Mouse (Mus musculus): ENCODE measurements around the gene Slc22a13. TPM values are rescaled to one million over a fixed set of nuclear protein-coding genes. Genes with fewer than 3 reads are reported as not detected.

The Slc22a13 gene
- total RNA-seq, 2 experiments from 2014 or later = 0.23 TPM; not detected in 1

GRCm38 (mm10) chr9:119192202-119192990, 16.5 kb downstream of the Slc22a13 start:
- intact Hi-C loops (cut with DNase I) = no loop called here
- Histone ChIP-seq H3K27ac (no peak overlapping the region), H3K4me3 (no peak overlapping the region)
- peak; percentile 31 to 43 for DNase-seq (ENCODE audit: extremely low spot score in 1 of 2, low spot score in 2 of 2)
- TF ChIP-seq CTCF (IDR thresholded peaks at IDR 0.05) = peak; percentile 64

- H3K27ac ChIP-seq = no peak overlapping the region
- no peak for TF ChIP-seq CTCF (IDR thresholded peaks at IDR 0.05)
- H3K4me3 ChIP-seq = no peak overlapping the region
- no peak for DNase-seq (ENCODE audit: extremely low spot score in 1 of 2, low spot score in 2 of 2)
- intact Hi-C loops (cut with DNase I) = no loop called here
Observed at GRCm38 (mm10) chr9:119181241-119181728, 27.6 kb downstream of the Slc22a13 start.

DNA sequence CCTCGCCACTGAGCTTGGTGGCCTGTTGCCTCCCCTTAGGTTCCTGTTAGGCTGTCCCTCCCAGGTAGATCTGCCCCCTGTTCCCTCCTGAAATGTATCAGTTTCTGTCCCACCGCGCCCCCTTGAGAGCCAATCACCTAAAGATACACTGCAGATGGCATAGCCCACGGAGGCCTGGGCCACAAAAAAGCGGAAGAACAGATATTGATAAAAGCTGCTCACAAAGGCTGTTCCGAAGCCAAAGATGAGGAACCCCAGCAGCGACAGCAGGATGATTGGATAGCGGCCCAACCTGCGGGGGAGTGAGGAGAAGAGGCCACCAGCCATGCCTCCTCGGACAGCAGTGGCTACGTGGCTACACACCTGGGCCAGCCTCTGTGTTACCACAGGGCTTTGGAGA, 29.6 kb downstream of the Slc22a13 start:
- no peak for TF ChIP-seq CTCF (IDR thresholded peaks at IDR 0.05)
- intact Hi-C loops (cut with DNase I) = no loop called here
- no peak for DNase-seq (ENCODE audit: extremely low spot score in 1 of 2, low spot score in 2 of 2)
- Histone ChIP-seq H3K4me3 (no peak overlapping the region), H3K27ac (no peak overlapping the region)

GRCm38 (mm10) chr9:119167608-119168007, 41.3 kb downstream of the Slc22a13 start:
- no peak for TF ChIP-seq CTCF (IDR thresholded peaks at IDR 0.05)
- H3K27ac ChIP-seq = no peak overlapping the region
- no peak for DNase-seq (ENCODE audit: extremely low spot score in 1 of 2, low spot score in 2 of 2)
- H3K4me3 ChIP-seq = no peak overlapping the region
- intact Hi-C loops (cut with DNase I) = no loop called here

GRCm38 (mm10) chr9:119165548-119165947, 43.4 kb downstream of the Slc22a13 start:
- no peak for TF ChIP-seq CTCF (IDR thresholded peaks at IDR 0.05)
- intact Hi-C loops (cut with DNase I) = no loop called here
- Histone ChIP-seq H3K27ac (no peak overlapping the region), H3K4me3 (no peak overlapping the region)
- DNase-seq (ENCODE audit: extremely low spot score in 1 of 2, low spot score in 2 of 2) = no peak

DNA sequence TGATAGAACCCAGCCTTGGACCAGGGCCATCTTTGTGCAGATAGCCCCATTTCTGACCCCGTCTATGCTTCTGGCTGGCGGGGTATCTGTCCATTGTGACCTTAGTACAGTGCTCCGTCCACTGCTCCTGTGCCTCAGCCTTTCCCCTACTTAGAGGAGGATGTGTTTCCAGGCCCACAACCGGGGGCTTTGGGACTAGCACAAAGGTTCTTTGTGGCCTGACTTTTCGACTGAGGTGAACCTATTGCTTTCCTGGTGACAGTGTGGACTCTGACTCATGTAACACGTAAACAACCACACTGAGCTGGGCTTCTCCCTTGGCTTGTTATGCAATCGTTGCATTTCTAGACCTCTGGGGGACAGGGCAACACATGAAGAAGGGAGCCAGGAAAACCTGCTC, 44.2 kb downstream of the Slc22a13 start:
- TF ChIP-seq CTCF (IDR thresholded peaks at IDR 0.05) = no peak
- Histone ChIP-seq H3K27ac (no peak overlapping the region), H3K4me3 (no peak overlapping the region)
- intact Hi-C loops (cut with DNase I) = no loop called here
- DNase-seq (ENCODE audit: extremely low spot score in 1 of 2, low spot score in 2 of 2) = no peak

DNA sequence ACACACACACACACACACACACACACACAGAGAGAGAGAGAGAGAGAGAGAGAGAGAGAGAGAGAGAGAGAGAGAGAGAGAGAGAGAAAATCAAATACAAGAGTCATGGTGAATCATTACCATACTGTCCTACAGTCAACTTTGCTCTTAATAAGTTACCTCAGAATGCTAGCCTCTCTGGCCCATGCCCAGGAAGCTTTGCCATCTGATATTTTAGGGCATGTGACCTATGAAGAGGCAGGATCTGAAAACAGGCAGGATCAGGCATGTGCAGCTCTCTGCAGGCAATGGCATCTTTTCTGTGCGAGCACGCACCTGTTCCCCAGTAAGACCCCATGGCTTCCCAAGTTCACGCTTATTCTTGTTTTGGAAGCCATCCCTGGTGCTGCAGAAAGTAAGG, 48.2 kb downstream of the Slc22a13 start:
- no peak for DNase-seq (ENCODE audit: extremely low spot score in 1 of 2, low spot score in 2 of 2)
- TF ChIP-seq CTCF (IDR thresholded peaks at IDR 0.05) = no peak
- intact Hi-C loops (cut with DNase I) = no loop called here
- Histone ChIP-seq H3K27ac (no peak overlapping the region), H3K4me3 (no peak overlapping the region)

GRCm38 (mm10) chr9:119158861-119159260, 50.0 kb downstream of the Slc22a13 start, which contains the start of gene Gm47289:
TSS of gene Gm47289 (plus strand) at chr9:119159161.
- DNase-seq (ENCODE audit: extremely low spot score in 1 of 2, low spot score in 2 of 2) = no peak
- no peak for TF ChIP-seq CTCF (IDR thresholded peaks at IDR 0.05)
- no peak within 1 kb of the TSS for H3K27ac ChIP-seq
- intact Hi-C loops (cut with DNase I) = loop anchor here (5.0 kb wide), 1 partner anchor 193 kb away; no protein-coding TSS in a partner anchor
- H3K4me3 ChIP-seq = no peak within 1 kb of the TSS

DNA sequence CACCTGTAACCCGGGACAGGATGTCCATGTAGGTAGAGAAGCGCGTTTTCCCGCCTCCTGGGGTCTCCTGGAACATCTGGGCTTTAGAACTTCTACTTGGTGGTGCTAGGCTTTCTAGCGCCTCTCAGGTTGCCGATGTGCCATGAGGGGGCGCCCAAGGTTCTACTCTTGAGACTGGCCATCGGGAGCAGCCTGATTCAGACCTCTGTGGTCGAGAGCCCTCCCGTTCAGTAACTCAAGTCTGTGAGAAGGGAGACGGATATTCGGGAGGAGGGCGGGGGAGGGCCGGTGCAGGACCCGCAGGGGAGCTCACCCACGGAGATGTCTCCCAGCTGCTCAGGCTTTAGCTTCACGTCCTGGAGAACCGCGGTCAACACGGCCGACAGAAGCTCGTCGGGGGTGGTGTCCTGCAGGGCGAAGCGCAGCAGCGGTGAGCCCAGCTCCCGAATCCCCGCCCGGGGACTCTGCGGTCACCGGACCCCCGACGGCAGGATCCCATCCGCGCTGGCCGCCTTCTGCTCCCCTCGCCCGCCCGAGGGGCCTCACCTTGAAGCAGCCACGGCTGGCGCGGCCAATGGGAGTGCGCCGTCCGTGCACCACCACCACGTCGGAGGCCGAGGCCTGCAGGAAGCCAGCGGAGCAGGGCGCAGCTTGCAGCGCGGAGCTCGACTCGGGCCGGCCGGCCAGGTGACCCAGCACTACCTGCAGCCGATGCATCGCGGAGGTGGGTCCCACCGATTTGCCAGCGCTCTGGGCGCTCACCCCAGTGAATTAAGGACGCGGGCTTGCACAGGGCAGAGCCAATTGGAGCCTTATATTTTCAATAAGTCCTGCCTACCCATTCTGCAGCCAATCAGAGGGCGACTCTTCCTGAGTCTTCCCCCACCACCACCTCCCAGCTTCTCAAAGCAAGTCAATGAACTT, 52.4 kb downstream of the Slc22a13 start, which contains the start of gene Acaa1b:
Gene Acaa1b, minus strand, starts transcription at position 816 of the 924 bp plus-strand sequence.
- Histone ChIP-seq H3K27ac (no peak within 1 kb of the TSS), H3K4me3 (peak within 1 kb of the TSS; percentile 43)
- TF ChIP-seq CTCF (IDR thresholded peaks at IDR 0.05) = peak; percentile 61
- intact Hi-C loops (cut with DNase I) = loop anchor here (5.0 kb wide), 1 partner anchor 196 kb away; no protein-coding TSS in a partner anchor
- DNase-seq (ENCODE audit: extremely low spot score in 1 of 2, low spot score in 2 of 2) = peak; percentile 66 to 72

DNA sequence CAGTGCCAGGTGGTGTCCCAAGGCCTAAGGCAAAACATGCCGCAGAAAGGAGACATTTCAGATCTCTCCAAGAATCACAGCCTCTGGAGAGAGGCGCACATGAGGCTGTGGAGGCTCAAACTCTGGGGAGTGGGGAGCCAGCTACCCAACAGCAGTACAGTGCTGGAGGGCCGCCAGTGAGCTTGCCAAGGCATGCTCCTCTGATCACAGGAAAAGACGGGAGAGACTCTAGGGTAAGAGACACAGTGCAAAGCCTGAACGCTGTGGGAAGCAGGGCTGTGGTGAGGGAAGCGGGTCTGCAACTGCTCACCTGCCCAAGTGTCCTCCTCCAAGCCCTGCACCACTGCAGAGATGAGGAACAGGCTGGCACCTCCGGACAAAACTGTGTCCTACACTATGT, 53.1 kb downstream of the Slc22a13 start:
- intact Hi-C loops (cut with DNase I) = loop anchor here (5.0 kb wide), 1 partner anchor 196 kb away; no protein-coding TSS in a partner anchor
- H3K4me3 ChIP-seq = no peak overlapping the region
- no peak overlapping the region for H3K27ac ChIP-seq
- DNase-seq (ENCODE audit: extremely low spot score in 1 of 2, low spot score in 2 of 2) = no peak
- TF ChIP-seq CTCF (IDR thresholded peaks at IDR 0.05) = no peak

GRCm38 (mm10) chr9:119155416-119155815, 53.5 kb downstream of the Slc22a13 start:
- Histone ChIP-seq H3K4me3 (no peak overlapping the region), H3K27ac (no peak overlapping the region)
- intact Hi-C loops (cut with DNase I) = loop anchor here (5.0 kb wide), 1 partner anchor 197 kb away; no protein-coding TSS in a partner anchor
- DNase-seq (ENCODE audit: extremely low spot score in 1 of 2, low spot score in 2 of 2) = no peak
- no peak for TF ChIP-seq CTCF (IDR thresholded peaks at IDR 0.05)
